Mouse (Mus musculus) gastrocnemius, postnatal 14 days (tissue): ENCODE results near the gene Prpsap1. TPM values are rescaled to one million over a fixed set of nuclear protein-coding genes. Genes with fewer than 3 reads are reported as not detected.
"Not testable (repeated sequence)": the region's sequence is repeated elsewhere in the genome, so short reads cannot be mapped to it uniquely, and the experiment has no call there.

Experiments used
- DNase-seq: peaks from one replicate; pipeline ENCODE4 v3.0.0; 2021; ENCODE audit warnings: mixed read lengths
- intact Hi-C: fragments of 180-260 bp; cut with DNase I; formaldehyde crosslinking; loops from one replicate; pipeline ENCODE4 v1.15.1; 2025; ENCODE audit warnings: low total_unique reads
- total RNA-seq, 2 experiments: library from RNA; stranded (reverse); gene quantifications; 2 replicates each; pipeline ENCODE4 v1.2.3; 2021

The Prpsap1 gene
- total RNA-seq, 2 experiments from 2014 or later, result 22.4 to 24.6 TPM

GRCm38 (mm10) chr11:116490232-116491107 lies 3.5 kb downstream of the Prpsap1 start:
- peak; percentile 90 for DNase-seq
- intact Hi-C loops, result no loop called here

DNA sequence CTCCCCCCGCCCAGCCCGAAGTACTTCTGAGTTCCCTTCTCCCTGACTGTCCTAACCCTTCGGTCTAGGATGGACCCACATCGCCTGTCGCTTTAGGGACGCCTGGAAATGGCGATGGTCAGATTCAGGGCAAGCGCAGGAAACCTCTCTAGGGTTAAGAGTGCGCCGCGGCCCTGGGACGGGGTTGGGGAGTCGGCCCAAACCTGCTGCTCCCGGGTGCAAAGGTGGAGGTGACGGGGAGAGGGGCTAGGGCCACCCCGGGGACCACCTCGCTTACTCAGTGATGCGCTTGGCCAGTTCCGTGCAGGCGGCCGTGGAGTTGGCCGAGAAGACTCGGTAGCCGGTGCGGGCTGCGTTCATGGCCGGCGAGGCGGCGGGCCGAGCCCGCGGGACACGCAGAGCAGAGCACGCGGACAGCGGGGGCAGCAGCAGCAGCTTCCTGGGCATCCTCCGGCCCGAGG lies 4.2 kb downstream of the Prpsap1 start:
- intact Hi-C loops, result no loop called here
- no peak for DNase-seq

GRCm38 (mm10) chr11:116488693-116489375 lies 5.2 kb downstream of the Prpsap1 start:
- intact Hi-C loops, result no loop called here
- DNase-seq, result no peak

DNA sequence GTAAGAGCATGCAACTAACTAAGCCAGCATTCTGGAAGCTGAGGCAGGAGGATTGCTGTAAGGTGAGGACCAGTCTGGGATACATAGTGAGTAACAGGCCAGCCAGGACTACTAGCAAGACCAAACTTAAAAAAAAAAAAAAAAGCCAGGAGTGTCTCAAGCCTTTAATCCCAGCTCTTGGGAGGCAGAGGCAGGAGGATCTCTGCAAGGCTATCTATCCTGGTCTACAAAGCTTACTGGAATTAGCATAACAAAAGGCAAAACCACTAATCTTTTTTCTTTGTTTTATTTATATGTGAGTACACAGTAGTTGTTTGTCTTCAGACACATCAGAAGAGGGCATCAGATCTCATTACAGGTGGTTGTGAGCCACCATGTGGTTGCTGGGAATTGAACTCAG lies 5.8 kb downstream of the Prpsap1 start:
- intact Hi-C loops, result no loop called here
- DNase-seq, result no peak

DNA sequence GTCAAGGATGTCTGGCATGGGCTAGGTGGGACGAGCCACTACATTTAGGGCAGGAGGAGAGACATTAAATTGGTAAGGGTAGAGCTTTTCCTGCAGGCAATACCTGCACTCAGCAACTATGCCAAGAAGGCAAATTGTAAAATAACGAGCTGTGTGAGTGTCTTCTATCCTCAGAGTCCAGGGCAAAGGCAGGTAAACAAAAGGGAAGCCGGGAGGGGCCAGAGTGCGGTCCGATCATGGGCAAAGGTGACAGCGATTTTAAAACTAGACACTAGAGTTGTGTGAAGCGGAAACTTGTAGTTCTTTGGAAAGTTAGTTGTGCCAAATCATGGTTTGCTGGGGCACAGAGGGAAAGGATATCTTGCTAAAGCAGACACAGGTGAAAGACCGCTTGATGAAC lies 9.7 kb downstream of the Prpsap1 start:
- intact Hi-C loops, result no loop called here
- DNase-seq, result no peak

DNA sequence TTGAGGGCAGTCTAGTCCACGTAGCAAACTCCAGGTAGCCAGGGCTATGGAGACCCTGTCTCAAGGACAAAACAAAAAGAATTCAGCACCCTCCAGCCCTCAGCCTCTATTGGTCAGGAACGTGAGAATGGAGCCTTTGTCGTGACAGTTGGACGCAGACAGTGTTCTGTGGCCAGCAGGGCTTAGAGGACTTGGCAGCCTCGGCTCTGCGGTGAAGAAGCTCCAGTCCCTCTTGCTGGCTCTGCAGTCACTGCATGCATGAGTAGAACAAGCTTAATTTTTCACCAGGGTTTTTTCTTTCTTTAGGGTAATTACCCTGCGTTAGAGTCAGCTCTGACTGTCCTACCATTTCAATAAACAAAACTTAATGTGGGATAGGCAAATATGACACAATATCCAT lies 12.2 kb downstream of the Prpsap1 start:
- no peak for DNase-seq
- intact Hi-C loops, result no loop called here

DNA sequence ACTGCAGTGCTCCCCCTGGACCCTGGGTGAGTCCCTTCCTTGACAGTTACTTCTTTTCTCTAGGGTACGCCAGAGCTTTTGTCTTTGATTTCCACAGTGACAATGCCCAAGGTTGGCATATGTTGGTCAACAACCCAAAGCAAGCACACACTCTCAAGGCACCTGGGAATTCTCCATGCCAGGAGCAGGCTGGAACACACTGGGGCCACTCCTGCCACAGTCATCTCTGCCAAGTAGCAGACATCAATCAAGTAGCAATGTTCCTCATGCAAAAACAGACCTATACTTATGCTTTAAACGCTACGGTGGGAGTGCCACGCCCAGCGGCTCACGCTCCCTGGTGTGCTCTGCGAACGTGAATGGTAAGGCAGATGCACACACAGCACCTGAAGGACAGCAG lies 13.0 kb downstream of the Prpsap1 start:
- no peak for DNase-seq
- intact Hi-C loops, result no loop called here

- peak; percentile 34 for DNase-seq
- intact Hi-C loops, result no loop called here
Observed at GRCm38 (mm10) chr11:116479832-116480231, 14.2 kb downstream of the Prpsap1 start.

DNA sequence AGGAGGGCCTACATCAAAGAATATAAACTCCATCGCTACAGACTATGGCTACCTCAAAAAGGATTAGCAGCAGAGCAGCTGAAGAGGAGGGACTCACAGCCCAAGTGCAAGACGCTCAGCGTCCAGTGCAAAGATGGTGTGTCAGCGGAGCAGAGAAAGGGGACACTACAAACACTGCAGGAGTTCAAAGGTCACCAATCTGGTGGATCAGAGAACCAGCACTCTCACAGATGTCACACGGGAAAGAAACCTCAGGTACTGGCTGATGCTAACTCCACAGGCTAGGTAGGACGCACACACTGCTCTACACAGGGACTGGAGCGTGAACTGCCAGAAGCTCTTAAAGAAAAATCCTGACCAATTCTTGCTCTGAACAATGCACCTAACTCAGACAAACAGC lies 15.0 kb downstream of the Prpsap1 start:
- DNase-seq, result no peak
- intact Hi-C loops, result no loop called here

- intact Hi-C loops, result no loop called here
- DNase-seq, result no peak
Observed at GRCm38 (mm10) chr11:116477160-116477759, 16.7 kb downstream of the Prpsap1 start.

- no peak for DNase-seq
- intact Hi-C loops, result no loop called here
Observed at GRCm38 (mm10) chr11:116476696-116477095, 17.3 kb downstream of the Prpsap1 start.

DNA sequence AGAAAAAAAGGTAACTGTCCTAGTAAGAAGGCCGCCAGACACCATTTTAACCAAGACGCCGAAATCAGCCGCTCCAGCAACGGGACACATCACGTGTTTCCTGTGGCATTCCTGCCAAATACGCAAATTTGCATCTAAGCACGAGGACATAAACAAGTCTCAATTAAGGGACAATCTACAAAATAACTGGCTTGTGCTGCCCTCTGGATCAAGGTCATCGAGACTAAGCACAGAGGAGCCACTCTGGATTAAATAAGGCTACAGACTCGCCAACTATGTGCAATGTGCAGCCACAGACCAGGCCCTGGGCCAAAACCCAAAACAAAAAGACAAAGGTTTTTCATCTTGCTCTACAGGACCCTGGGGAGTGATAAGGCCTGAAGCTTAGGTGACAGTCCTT lies 18.0 kb downstream of the Prpsap1 start:
- intact Hi-C loops, result no loop called here
- no peak for DNase-seq

DNA sequence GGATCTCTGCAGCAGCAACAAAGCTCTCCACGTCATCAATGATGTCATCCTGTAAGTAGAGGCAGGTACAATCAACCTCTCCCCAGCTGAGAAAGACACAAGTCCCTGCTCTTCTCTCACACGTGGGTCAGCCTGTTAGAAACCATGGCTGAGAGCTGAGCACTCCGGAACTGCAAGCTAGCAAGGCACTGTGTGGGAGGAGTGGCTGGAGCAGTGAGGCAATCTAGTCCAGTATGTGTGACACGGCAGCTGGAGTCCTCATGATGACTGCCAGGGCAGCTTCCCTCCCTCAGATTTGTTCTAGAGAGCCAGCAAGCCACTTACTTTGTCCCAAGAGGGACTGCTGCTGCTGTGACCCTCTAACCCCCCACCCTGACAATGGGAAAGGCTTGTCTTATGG lies 21.7 kb downstream of the Prpsap1 start:
- no peak for DNase-seq
- intact Hi-C loops, result no loop called here

DNA sequence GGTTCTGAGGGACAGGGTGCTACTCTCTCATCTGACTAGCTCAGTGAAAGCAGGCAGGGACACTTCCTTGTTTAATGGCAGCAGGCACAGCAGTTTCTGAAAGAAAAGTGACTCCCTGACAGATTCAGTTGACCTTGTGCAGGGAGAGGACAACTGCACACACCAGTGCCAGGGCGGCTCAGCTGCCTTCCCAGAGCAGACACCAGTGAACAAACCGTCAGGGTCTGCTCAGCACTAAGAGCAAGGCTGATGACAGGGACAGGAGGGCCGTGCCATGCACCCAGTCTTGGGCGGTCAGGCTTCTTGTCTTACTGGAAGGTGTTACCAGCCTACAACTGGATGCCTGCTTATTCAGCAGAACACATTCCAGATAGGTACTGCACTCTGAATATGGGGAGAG lies 23.1 kb downstream of the Prpsap1 start:
- intact Hi-C loops, result no loop called here
- DNase-seq, result no peak

- intact Hi-C loops, result no loop called here
- no peak for DNase-seq
Observed at GRCm38 (mm10) chr11:116470249-116470648, 23.8 kb downstream of the Prpsap1 start.

DNA sequence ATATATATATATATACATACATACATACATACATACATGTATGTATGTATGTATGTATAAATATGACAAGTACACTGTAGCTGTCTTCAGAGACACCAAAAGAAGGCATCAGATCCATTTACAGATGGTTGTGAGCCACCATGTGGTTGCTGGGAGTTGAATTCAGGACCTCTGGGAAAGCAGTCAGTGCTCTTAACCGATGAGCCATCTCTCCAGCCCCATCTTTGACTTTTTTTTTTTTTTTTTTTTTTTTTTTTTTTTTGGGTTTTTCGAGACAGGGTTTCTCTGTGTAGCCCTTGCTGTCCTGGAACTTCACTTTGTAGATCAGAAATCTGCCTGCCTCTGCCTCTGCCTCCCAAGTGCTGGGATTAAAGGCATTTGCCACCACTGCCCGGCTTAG lies 25.7 kb downstream of the Prpsap1 start:
- DNase-seq, intact Hi-C loops: not testable (repeated sequence)

GRCm38 (mm10) chr11:116466141-116466540 lies 27.9 kb downstream of the Prpsap1 start, which contains the start of gene Qrich2:
Qrich2 (minus strand) TSS chr11:116466241.
- intact Hi-C loops, result no loop called here
- no peak for DNase-seq

GRCm38 (mm10) chr11:116463833-116464232 lies 30.2 kb downstream of the Prpsap1 start:
- intact Hi-C loops, result loop anchor here (5.0 kb wide), 1 partner anchor 237 kb away; no protein-coding TSS in a partner anchor

GRCm38 (mm10) chr11:116463338-116463737 lies 30.7 kb downstream of the Prpsap1 start:
- intact Hi-C loops, result loop anchor here (5.0 kb wide), 1 partner anchor 236 kb away; no protein-coding TSS in a partner anchor

More at GRCm38 (mm10) chr11:116463833-116464232, 30.2 kb downstream of the Prpsap1 start:
- peak; percentile 90 for DNase-seq

GRCm38 (mm10) chr11:116459786-116460185 lies 34.2 kb downstream of the Prpsap1 start:
- intact Hi-C loops, result loop anchor here (5.0 kb wide), 1 partner anchor 232 kb away; no protein-coding TSS in a partner anchor
- DNase-seq, result no peak

More at GRCm38 (mm10) chr11:116463338-116463737, 30.7 kb downstream of the Prpsap1 start:
- DNase-seq, result no peak
